Mouse (Mus musculus) MEL (cell line): ENCODE results near the gene Rnf141. TPM values are rescaled to one million over a fixed set of nuclear protein-coding genes. Genes with fewer than 3 reads are reported as not detected.

Source experiments
- DNase-seq: peaks from one replicate; pipeline ENCODE4 v3.0.0; 2011; ENCODE audit warnings: low read depth, low spot score
- H3K27ac ChIP-seq: 2 replicates; pipeline ENCODE4 v1.5.1; 2012; ENCODE audit warnings: low read depth, mild to moderate bottlenecking, control low read depth, low read length, moderate library complexity; ENCODE audit not compliant: control insufficient read depth
- H3K27me3 ChIP-seq, 2 experiments: fragments of 150-350 bp in 1 of 2; sonication (generic) in 1 of 2; 2 replicates each; pipeline ENCODE4 v1.6.1; 2012; ENCODE audit warnings: low read length in 2 of 2, mild to moderate bottlenecking in 2 of 2, improper control_type of control experiment in 1 of 2, moderate library complexity in 1 of 2; ENCODE audit not compliant: insufficient read depth in 2 of 2, control insufficient read depth in 1 of 2
- H3K36me3 ChIP-seq, 2 experiments: 2 replicates each; pipeline ENCODE4 v1.6.1; 2012 to 2014; ENCODE audit warnings: low read length in 2 of 2, improper control_type of control experiment in 1 of 2, inconsistent platforms in 1 of 2, mild to moderate bottlenecking in 1 of 2; ENCODE audit not compliant: insufficient read depth in 2 of 2, control insufficient read depth in 1 of 2
- H3K4me1 ChIP-seq, 2 experiments: fragments of 150-350 bp in 1 of 2; sonication (generic) in 1 of 2; 2 replicates each; pipeline ENCODE4 v1.6.1; 2012; ENCODE audit warnings: low read length in 2 of 2, improper control_type of control experiment in 1 of 2, mild to moderate bottlenecking in 1 of 2; ENCODE audit not compliant: insufficient read depth in 2 of 2, control insufficient read depth in 1 of 2
- H3K4me3 ChIP-seq, 2 experiments: fragments of 150-350 bp in 1 of 2; sonication (generic) in 1 of 2; 2 replicates each; pipeline ENCODE4 v1.5.1; 2012; ENCODE audit warnings: low read depth in 2 of 2, low read length in 2 of 2, mild to moderate bottlenecking in 2 of 2, moderate library complexity in 2 of 2, control low read depth in 1 of 2, improper control_type of control experiment in 1 of 2; ENCODE audit not compliant: control insufficient read depth in 1 of 2, insufficient read depth in 1 of 2
- H3K79me2 ChIP-seq: 2 replicates; pipeline ENCODE4 v1.6.1; 2012; ENCODE audit warnings: mild to moderate bottlenecking, low read length, moderate library complexity; ENCODE audit not compliant: control insufficient read depth, poor library complexity, insufficient read depth
- H3K9ac ChIP-seq: 2 replicates; pipeline ENCODE4 v1.6.1; 2012; ENCODE audit warnings: low read depth, mild to moderate bottlenecking, control low read depth, low read length, moderate library complexity; ENCODE audit not compliant: control insufficient read depth, poor library complexity, severe bottlenecking
- H3K9me3 ChIP-seq: fragments of 150-350 bp; sonication (generic); replicated peaks from 2 replicates; pipeline ENCODE4 v1.6.1; 2012; ENCODE audit warnings: mild to moderate bottlenecking, low read length, improper control_type of control experiment, moderate library complexity; ENCODE audit not compliant: insufficient read depth
- BHLHE40 ChIP-seq: IDR thresholded peaks from 2 replicates; pipeline ENCODE4 v1.6.1; 2012; ENCODE audit warnings: low read depth, mild to moderate bottlenecking, inconsistent platforms, low read length, improper control_type of control experiment, borderline replicate concordance
- ELF1 ChIP-seq: IDR thresholded peaks from 2 replicates; pipeline ENCODE4 v1.6.1; 2014; ENCODE audit warnings: low read depth, mild to moderate bottlenecking, inconsistent platforms, low read length, improper control_type of control experiment, moderate library complexity
- EP300 ChIP-seq, 2 experiments: IDR thresholded peaks; 2 replicates each; pipeline ENCODE4 v1.6.1; 2011; ENCODE audit warnings: improper control_type of control experiment in 2 of 2, low read length in 2 of 2, low read depth in 1 of 2, mild to moderate bottlenecking in 1 of 2
- GATA1 ChIP-seq: IDR thresholded peaks from 2 replicates; pipeline ENCODE4 v1.6.1; 2011; ENCODE audit warnings: low read depth, low read length, improper control_type of control experiment
- HCFC1 ChIP-seq: IDR thresholded peaks from 2 replicates; pipeline ENCODE4 v1.6.1; 2012; ENCODE audit warnings: low read depth, mild to moderate bottlenecking, inconsistent platforms, low read length, improper control_type of control experiment, moderate library complexity
- KAT2A ChIP-seq: conservative IDR thresholded peaks from 2 replicates; pipeline ENCODE4 v1.6.1; 2012; ENCODE audit warnings: low read depth, low read length, improper control_type of control experiment, inconsistent platforms
- MAFK ChIP-seq: IDR thresholded peaks from 2 replicates; pipeline ENCODE4 v1.6.1; 2011; ENCODE audit warnings: low read depth, mild to moderate bottlenecking, low read length, improper control_type of control experiment, borderline replicate concordance
- MEF2A ChIP-seq: IDR thresholded peaks from 2 replicates; pipeline ENCODE4 v1.6.1; 2014; ENCODE audit warnings: low read depth, mild to moderate bottlenecking, inconsistent platforms, low read length, improper control_type of control experiment; ENCODE audit not compliant: poor library complexity, insufficient replicate concordance, severe bottlenecking; ENCODE audit errors: extremely low read depth
- MYC ChIP-seq: IDR thresholded peaks from 2 replicates; pipeline ENCODE4 v1.6.1; 2011; ENCODE audit warnings: low read depth, mild to moderate bottlenecking, low read length, improper control_type of control experiment, moderate library complexity
- POLR2AphosphoS5 ChIP-seq: IDR thresholded peaks from 2 replicates; pipeline ENCODE4 v1.6.1; 2012; ENCODE audit warnings: low read depth, borderline replicate concordance, mild to moderate bottlenecking, inconsistent platforms, low read length, moderate library complexity, mixed read lengths
- RCOR1 ChIP-seq: IDR thresholded peaks from 2 replicates; pipeline ENCODE4 v1.6.1; 2012; ENCODE audit warnings: low read depth, mild to moderate bottlenecking, inconsistent platforms, low read length, improper control_type of control experiment
- SIN3A ChIP-seq: IDR thresholded peaks from 2 replicates; pipeline ENCODE4 v1.6.1; 2012; ENCODE audit warnings: low read length, improper control_type of control experiment, inconsistent platforms
- SMC3 ChIP-seq: IDR thresholded peaks from 2 replicates; pipeline ENCODE4 v1.6.1; 2011; ENCODE audit warnings: low read depth, low read length, improper control_type of control experiment
- USF1 ChIP-seq: IDR thresholded peaks from 2 replicates; pipeline ENCODE4 v1.6.1; 2014; ENCODE audit warnings: low read depth, mild to moderate bottlenecking, inconsistent platforms, low read length, improper control_type of control experiment, moderate library complexity
- ZC3H11A ChIP-seq: IDR thresholded peaks from 2 replicates; pipeline ENCODE4 v1.6.1; 2012; ENCODE audit warnings: low read depth, mild to moderate bottlenecking, inconsistent platforms, low read length, improper control_type of control experiment
- ZMIZ1 ChIP-seq: IDR thresholded peaks from 2 replicates; pipeline ENCODE4 v1.6.1; 2012; ENCODE audit warnings: low read depth, mild to moderate bottlenecking, inconsistent platforms, low read length, improper control_type of control experiment, moderate library complexity
- polyA plus RNA-seq, 2 experiments: library from polyadenylated mRNA; stranded (reverse) in 1 of 2; unstranded in 1 of 2; fragments of >175 nt in 1 of 2; fragments of >200 nt in 1 of 2; gene quantifications; 2 replicates each; pipeline versions ENCODE4 v1.2.1 to v1.2.4; 2012; ENCODE audit warnings: low replicate concordance in 2 of 2, low read depth in 1 of 2; ENCODE audit not compliant: insufficient read length in 2 of 2, insufficient read depth in 1 of 2, missing spikeins in 1 of 2
- total RNA-seq: library from RNA; depleted of rRNA; stranded (reverse); fragments of 300-350 nt; gene quantifications from 2 replicates; pipeline ENCODE4 v1.2.3, GENCODE M21; 2012

The Rnf141 gene
- total and polyA plus RNA-seq, 3 experiments, result 18.8 to 19.7 TPM; not detected in 1

DNA sequence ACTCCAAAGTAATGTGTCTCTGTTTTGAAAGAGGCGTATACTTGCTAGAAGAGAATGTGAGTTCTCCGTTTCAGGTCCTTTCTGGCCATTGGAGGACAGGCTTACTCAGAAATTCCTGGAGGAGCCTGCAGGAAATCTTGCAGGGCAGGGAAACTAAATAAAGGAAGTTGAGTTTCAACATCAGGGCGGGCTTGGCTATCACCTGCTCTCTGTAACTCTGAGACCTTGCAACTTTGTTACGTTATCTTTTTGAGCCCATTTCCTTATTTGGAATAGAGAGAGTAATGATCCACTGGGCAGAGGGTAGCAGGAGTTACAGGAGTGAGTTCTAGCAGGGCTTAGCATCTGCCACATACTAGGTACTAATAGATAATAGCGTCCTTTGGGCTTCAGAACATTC, 15.9 kb upstream of the Rnf141 start:
- Histone ChIP-seq H3K9ac (no peak overlapping the region; the same call in 1 of the 2 replicates), H3K27me3 (peaks cover 4 to 5% of the 10 kb centered on the region in 2 experiments; a peak in 3 of 4 replicates), H3K4me3 (no peak overlapping the region), H3K27ac (no peak overlapping the region), H3K4me1 (peaks cover 0 to 6% of the 10 kb centered on the region in 2 experiments; a peak in 1 of 4 replicates), H3K9me3 (no peaks in the 10 kb centered on the region), H3K36me3 (peaks cover 0 to 5% of the 10 kb centered on the region in 2 experiments; a peak in 2 of 4 replicates), H3K79me2 (no peaks in the 10 kb centered on the region)
- DNase-seq, result peak; percentile 46
- peak in 1 of 2 experiments; percentile 43; a peak in 1 of 4 replicates for TF ChIP-seq EP300 (IDR thresholded peaks at IDR 0.05; ENCODE audit: low read depth in 1 of 2, low read length in 2 of 2)
- peak; percentile 37; the same call in 1 of the 2 replicates for TF ChIP-seq RCOR1
- TF ChIP-seq MEF2A, result no peak
- TF ChIP-seq ELF1, result peak; percentile 24; the same call in 1 of the 2 replicates
- TF ChIP-seq ZC3H11A, result no peak

DNA sequence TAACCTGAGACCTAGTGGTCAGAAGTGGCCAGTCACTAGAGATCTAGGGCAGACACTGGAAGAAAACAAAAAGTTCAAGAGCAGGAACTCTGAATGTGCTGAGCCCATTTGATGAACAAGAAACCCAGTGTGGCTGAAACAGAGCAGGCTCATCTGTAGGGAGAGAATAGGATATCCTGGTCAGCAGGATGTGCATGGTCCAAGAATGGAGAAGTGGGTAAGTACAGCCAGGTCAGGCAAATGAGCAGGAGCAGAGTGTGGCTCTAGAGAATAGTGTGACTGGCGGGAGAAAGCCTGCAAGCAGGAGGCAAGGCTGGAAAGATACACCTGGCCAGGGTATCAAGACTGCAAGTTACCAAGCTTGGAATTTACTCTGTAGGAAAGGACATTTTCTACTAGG, 11.3 kb upstream of the Rnf141 start:
- no peaks in the 10 kb centered on the region for H3K79me2 ChIP-seq
- TF ChIP-seq POLR2AphosphoS5 (no peak), ZMIZ1 (no peak), BHLHE40 (no peak), MYC (no peak), MAFK (no peak), SIN3A (no peak), USF1 (no peak), GATA1 (no peak), SMC3 (no peak), KAT2A (no peak), HCFC1 (no peak)
- no peak for DNase-seq
- H3K9ac ChIP-seq, result no peak overlapping the region
- no peak overlapping the region for H3K4me3 ChIP-seq
- peaks cover 0 to 6% of the 10 kb centered on the region in 2 experiments; a peak in 1 of 4 replicates for H3K4me1 ChIP-seq
- peaks cover 0 to 7% of the 10 kb centered on the region in 2 experiments; a peak in 3 of 4 replicates for H3K27me3 ChIP-seq
- peaks cover 0 to 5% of the 10 kb centered on the region in 2 experiments; a peak in 2 of 4 replicates for H3K36me3 ChIP-seq
- H3K27ac ChIP-seq, result no peak overlapping the region
- no peaks in the 10 kb centered on the region for H3K9me3 ChIP-seq
